Mouse (Mus musculus) embryonic facial prominence, embryonic 11.5 days (tissue): ENCODE data around the gene Mbl1. TPM values are rescaled to one million over a fixed set of nuclear protein-coding genes. Genes with fewer than 3 reads are reported as not detected.

ENCODE experiments used
- ATAC-seq: fragments of 200-750 bp; cut with Nextera tagmentation; replicated peaks from 2 replicates; pipeline ENCODE4 v1.8.0; 2017; ENCODE audit warnings: low read depth; ENCODE audit not compliant: insufficient number of reproducible peaks, low FRiP score, low TSS enrichment
- DNase-seq: peaks from one replicate; pipeline ENCODE4 v3.0.0-alpha.2; 2015; ENCODE audit warnings: low spot score
- H3K27ac ChIP-seq: fragments of 300-500 bp; sonication (generic); replicated peaks from 2 replicates; pipeline ENCODE4 v1.5.1; 2014; ENCODE audit warnings: mild to moderate bottlenecking, low read depth, low read length, control low read depth
- H3K27me3 ChIP-seq: fragments of 300-500 bp; sonication (generic); 2 replicates; pipeline ENCODE4 v1.6.1; 2014; ENCODE audit warnings: mild to moderate bottlenecking, low read length, moderate library complexity, mixed read lengths; ENCODE audit not compliant: control insufficient read depth, insufficient read depth
- H3K36me3 ChIP-seq: fragments of 300-500 bp; sonication (generic); replicated peaks from 2 replicates; pipeline ENCODE4 v1.6.1; 2014; ENCODE audit warnings: low read depth, mild to moderate bottlenecking, low read length, moderate library complexity, mixed read lengths; ENCODE audit not compliant: control insufficient read depth, insufficient read depth
- H3K4me1 ChIP-seq: fragments of 300-500 bp; sonication (generic); 2 replicates; pipeline ENCODE4 v1.6.1; 2014; ENCODE audit warnings: low read length, mixed read lengths; ENCODE audit not compliant: control insufficient read depth, insufficient read depth
- H3K4me2 ChIP-seq: fragments of 300-500 bp; sonication (generic); 2 replicates; pipeline ENCODE4 v1.6.1; 2014; ENCODE audit warnings: low read depth, mild to moderate bottlenecking, control low read depth, low read length, moderate library complexity
- H3K4me3 ChIP-seq: fragments of 300-500 bp; sonication (generic); 2 replicates; pipeline ENCODE4 v1.5.1; 2014; ENCODE audit warnings: low read depth, low read length, control low read depth
- H3K9ac ChIP-seq: fragments of 300-500 bp; sonication (generic); replicated peaks from 2 replicates; pipeline ENCODE4 v1.6.1; 2014; ENCODE audit warnings: mild to moderate bottlenecking, control low read depth, low read length
- H3K9me3 ChIP-seq: fragments of 300-500 bp; sonication (generic); replicated peaks from 2 replicates; pipeline ENCODE4 v1.6.1; 2016; ENCODE audit warnings: mild to moderate bottlenecking, low read length, inconsistent platforms, mixed read lengths; ENCODE audit not compliant: control insufficient read depth
- WGBS: fragments of 180-500 bp; shearing (Covaris S2); extraction: QIAGEN DNeasy Blood & Tissue Kit; methylation state at CpG from one replicate; pipeline ENCODE4 v1.1.7; 2014; 5-methylcytosine and 5-hydroxymethylcytosine counted together
- polyA plus RNA-seq: library from polyadenylated mRNA; unstranded; fragments of >200 nt; fragmentation: Nextera tagmentation; extraction: Ambion mirVana; gene quantifications from 2 replicates; pipeline ENCODE4 v1.2.1, GENCODE M21; 2014

Gene Mbl1
- polyA plus RNA-seq, result not detected in 2 replicates

- 81% methylated on average over 7 of the region's 7 CpGs for WGBS
- Histone ChIP-seq H3K36me3 (no peaks in the 10 kb centered on the region), H3K9me3 (no peaks in the 10 kb centered on the region), H3K4me1 (no peaks in the 10 kb centered on the region), H3K27ac (no peak within 1 kb of the TSS), H3K27me3 (no peaks in the 10 kb centered on the region), H3K4me2 (no peak within 1 kb of the TSS), H3K4me3 (no peak within 1 kb of the TSS), H3K9ac (no peak within 1 kb of the TSS)
- ATAC-seq (no peak), DNase-seq (no peak)
Observed at GRCm38 (mm10) chr14:41151220-41151898, at the start of gene Mbl1. TSS of gene Mbl1 (plus strand) at chr14:41151458.

- Histone ChIP-seq H3K27ac (no peak overlapping the region), H3K27me3 (no peaks in the 10 kb centered on the region), H3K4me1 (no peaks in the 10 kb centered on the region), H3K4me3 (no peak overlapping the region), H3K36me3 (no peaks in the 10 kb centered on the region), H3K9me3 (no peaks in the 10 kb centered on the region), H3K4me2 (no peak overlapping the region), H3K9ac (no peak overlapping the region)
- DNase-seq (no peak), ATAC-seq (no peak)
- 84% methylated on average over 2 of the region's 2 CpGs for WGBS
Observed at GRCm38 (mm10) chr14:41102269-41102668, 49.0 kb upstream of the Mbl1 start.

- no peak within 1 kb of the TSS for H3K27ac ChIP-seq
- no peak for DNase-seq
- no peaks in the 10 kb centered on the region for H3K4me1 ChIP-seq
- no peak within 1 kb of the TSS for H3K4me2 ChIP-seq
- no peak within 1 kb of the TSS for H3K4me3 ChIP-seq
- WGBS, result 74% methylated on average over 10 of the region's 10 CpGs
- ATAC-seq, result no peak
- H3K9me3 ChIP-seq, result no peaks in the 10 kb centered on the region
- H3K36me3 ChIP-seq, result no peaks in the 10 kb centered on the region
- H3K27me3 ChIP-seq, result no peaks in the 10 kb centered on the region
- H3K9ac ChIP-seq, result no peak within 1 kb of the TSS
Observed at GRCm38 (mm10) chr14:41104853-41105444, 46.3 kb upstream of the Mbl1 start, which contains the start of gene Mat1a. TSS of gene Mat1a (plus strand) at chr14:41105035.

- H3K4me3 ChIP-seq, result no peak overlapping the region
- H3K4me1 ChIP-seq, result no peaks in the 10 kb centered on the region
- H3K4me2 ChIP-seq, result no peak overlapping the region
- DNase-seq (no peak), ATAC-seq (no peak)
- no peaks in the 10 kb centered on the region for H3K9me3 ChIP-seq
- no peak overlapping the region for H3K9ac ChIP-seq
- 88% methylated on average over 7 of the region's 7 CpGs for WGBS
- H3K36me3 ChIP-seq, result no peaks in the 10 kb centered on the region
- H3K27ac ChIP-seq, result no peak overlapping the region
- no peaks in the 10 kb centered on the region for H3K27me3 ChIP-seq
Observed at GRCm38 (mm10) chr14:41111031-41111668, 40.1 kb upstream of the Mbl1 start.

- Histone ChIP-seq H3K9ac (no peak overlapping the region), H3K4me2 (no peak overlapping the region), H3K27ac (no peak overlapping the region), H3K4me1 (no peaks in the 10 kb centered on the region), H3K36me3 (no peaks in the 10 kb centered on the region), H3K4me3 (no peak overlapping the region), H3K27me3 (no peaks in the 10 kb centered on the region), H3K9me3 (no peaks in the 10 kb centered on the region)
- WGBS, result 79% methylated on average over 4 of the region's 4 CpGs
- DNase-seq, result no peak
- no peak for ATAC-seq
Observed at GRCm38 (mm10) chr14:41112944-41113343, 38.3 kb upstream of the Mbl1 start.

GRCm38 (mm10) chr14:41116271-41116670 is 35.0 kb upstream of the Mbl1 start:
- H3K4me1 ChIP-seq, result no peaks in the 10 kb centered on the region
- no peak overlapping the region for H3K27ac ChIP-seq
- no peak overlapping the region for H3K4me3 ChIP-seq
- no peak overlapping the region for H3K9ac ChIP-seq
- no peaks in the 10 kb centered on the region for H3K9me3 ChIP-seq
- DNase-seq (no peak), ATAC-seq (no peak)
- H3K4me2 ChIP-seq, result no peak overlapping the region
- H3K36me3 ChIP-seq, result no peaks in the 10 kb centered on the region
- WGBS, result 86% methylated on average over 3 of the region's 3 CpGs
- H3K27me3 ChIP-seq, result no peaks in the 10 kb centered on the region

- no peaks in the 10 kb centered on the region for H3K27me3 ChIP-seq
- H3K4me3 ChIP-seq, result no peak overlapping the region
- no peak for DNase-seq
- H3K27ac ChIP-seq, result no peak overlapping the region
- H3K4me1 ChIP-seq, result no peaks in the 10 kb centered on the region
- H3K9me3 ChIP-seq, result no peaks in the 10 kb centered on the region
- no peak overlapping the region for H3K4me2 ChIP-seq
- no peak for ATAC-seq
- no peak overlapping the region for H3K9ac ChIP-seq
- 86% methylated on average over 5 of the region's 5 CpGs for WGBS
- no peaks in the 10 kb centered on the region for H3K36me3 ChIP-seq
Observed at GRCm38 (mm10) chr14:41124683-41125082, 26.6 kb upstream of the Mbl1 start.

GRCm38 (mm10) chr14:41127997-41128396 is 23.3 kb upstream of the Mbl1 start:
- Histone ChIP-seq H3K36me3 (no peaks in the 10 kb centered on the region), H3K9me3 (no peaks in the 10 kb centered on the region), H3K4me3 (no peak overlapping the region), H3K9ac (no peak overlapping the region), H3K27me3 (no peaks in the 10 kb centered on the region), H3K4me2 (no peak overlapping the region), H3K27ac (no peak overlapping the region), H3K4me1 (no peaks in the 10 kb centered on the region)
- 16% methylated on average over 4 of the region's 4 CpGs for WGBS
- ATAC-seq (no peak), DNase-seq (peak; percentile 66)
